Mouse (Mus musculus) bone marrow, adult 2 months (tissue): ENCODE data around the gene Sfi1.
"Not testable (repeated sequence)": the region's sequence is repeated elsewhere in the genome, so short reads cannot be mapped to it uniquely, and the experiment has no call there.

ENCODE experiments used
- CTCF ChIP-seq: fragments of 200-500 bp; IDR thresholded peaks from 2 replicates; pipeline ENCODE4 v1.5.1; 2011; ENCODE audit warnings: low read length, control low read depth; ENCODE audit not compliant: control insufficient read depth, insufficient read depth
- POLR2A ChIP-seq: fragments of 200-500 bp; IDR thresholded peaks from 2 replicates; pipeline ENCODE4 v1.6.1; 2011; ENCODE audit warnings: low read depth, mild to moderate bottlenecking, control low read depth, low read length, borderline replicate concordance; ENCODE audit not compliant: control insufficient read depth

DNA sequence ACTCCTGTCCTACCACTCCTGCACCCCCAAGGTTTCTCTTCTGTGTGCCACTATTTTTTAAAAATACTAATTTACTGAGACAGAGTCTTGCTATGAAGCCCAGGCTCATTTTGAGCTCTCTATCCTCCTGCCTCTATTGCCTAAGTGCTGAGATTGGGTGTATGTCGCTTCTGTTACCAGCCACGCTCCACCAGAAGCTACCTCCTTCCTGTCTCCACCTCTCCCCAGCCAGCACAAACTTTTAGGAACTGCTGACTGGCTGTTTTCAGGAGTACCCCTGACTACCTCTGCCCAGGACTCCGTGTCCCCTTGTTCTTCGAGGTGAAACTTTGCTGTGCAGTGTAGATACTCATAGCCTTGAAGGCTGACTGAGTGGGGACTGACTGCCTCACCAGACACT lies 59.9 kb downstream of the Sfi1 start:
- not testable (repeated sequence) for TF ChIP-seq CTCF, POLR2A
